Comparison of ENCODE assay signal across 24 mouse cellular contexts in the genomic region with DNA sequence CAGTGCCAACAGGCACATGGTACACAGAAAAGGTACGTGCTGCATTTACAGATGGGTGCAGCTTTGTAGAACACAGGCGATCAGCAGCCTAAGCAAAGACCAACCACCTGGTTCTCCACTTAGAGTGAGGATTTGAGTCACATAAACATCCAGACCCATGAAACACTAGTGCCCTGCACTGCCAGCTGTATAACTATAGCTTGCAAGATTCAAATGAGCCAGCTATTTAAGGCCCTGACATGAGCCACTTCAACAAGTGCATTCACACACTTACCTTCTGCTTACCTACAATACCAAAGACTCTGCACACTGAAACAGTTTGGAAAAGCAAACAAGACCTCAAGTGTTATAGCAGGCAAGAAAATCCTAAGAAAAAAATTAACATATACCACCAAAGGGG.
DNase-seq lines count a peak whose midpoint lies in the region; ATAC-seq and TF ChIP-seq lines count a peak whose summit lies in the region.
"Had no signal": no experiment of that assay in that cellular context is flagged by ENCODE, and none has a peak within 500 bp of the region (broad histone marks: within the 10 kb centered on the region; RNA-seq: fewer than 3 reads in every experiment).

No protein-coding gene starts in this region.

- DNase-seq in frontal cortex, postnatal 25 days (ENCODE audit: low spot score in 2 of 2) = no peak
- DNase-seq in lung, adult 18-20 months = no peak
- DNase-seq in stomach, postnatal 0 days (ENCODE audit: low spot score) = peak; percentile 18
- no peak for DNase-seq in natural killer cell, adult 2 months (ENCODE audit: low spot score in 2 of 2)
- DNase-seq: cerebellum, adult 11 months; cerebellum, adult 8-10 months; cerebellum, postnatal 10 days; embryo, embryonic 11 days; forebrain, postnatal 0 days; gastrocnemius, postnatal 10 days; gastrocnemius, postnatal 36 days; heart, adult 2 months; heart, postnatal 14 days; heart, postnatal 4 days had no signal

- H3K36me3 ChIP-seq in lung, embryonic 16.5 days (ENCODE audit: control insufficient read depth, insufficient read depth, low read length) = no peaks in the 10 kb centered on the region
- no peaks in the 10 kb centered on the region for H3K36me3 ChIP-seq in stomach, postnatal 0 days (ENCODE audit: control insufficient read depth, insufficient read depth, low read length)
- H3K36me3 ChIP-seq: embryonic facial prominence, embryonic 13.5 days; heart, embryonic 10.5 days; heart, embryonic 13.5 days had no signal

- 59% methylated on average over 2 of the region's 2 CpGs for WGBS in lung, embryonic 16.5 days
- 69% methylated on average over 2 of the region's 2 CpGs for WGBS in stomach, postnatal 0 days

- no peak for TF ChIP-seq EP300 in stomach, postnatal 0 days (optimal IDR thresholded peaks at IDR 0.05)

- H3K4me1 ChIP-seq in lung, embryonic 16.5 days (replicated peaks; ENCODE audit: control insufficient read depth, insufficient read depth, low read length) = 0 out of 2 replicates have a peak, but pooled peaks cover 2% of the 10 kb centered on the region
- 0 out of 2 replicates have a peak, but pooled peaks cover 2% of the 10 kb centered on the region for H3K4me1 ChIP-seq in stomach, postnatal 0 days (replicated peaks; ENCODE audit: control insufficient read depth, insufficient read depth)

- no peak overlapping the region for H3K4me2 ChIP-seq in lung, embryonic 16.5 days (ENCODE audit: low read depth, low read length)
- H3K4me2 ChIP-seq in stomach, postnatal 0 days (replicated peaks; ENCODE audit: low read depth) = no peak overlapping the region
- H3K4me2 ChIP-seq: embryonic facial prominence, embryonic 13.5 days; forebrain, embryonic 13.5 days; heart, embryonic 13.5 days; hindbrain, embryonic 14.5 days had no signal

- H3K4me3 ChIP-seq in lung, embryonic 16.5 days (ENCODE audit: low read length) = no peak overlapping the region
- no peak overlapping the region for H3K4me3 ChIP-seq in stomach, postnatal 0 days (ENCODE audit: low read depth, low read length)
- H3K4me3 ChIP-seq: embryonic facial prominence, embryonic 10.5 days; embryonic facial prominence, embryonic 13.5 days; erythroblast, embryonic 14.5 days; forebrain, embryonic 13.5 days; heart, adult 2 months; heart, embryonic 10.5 days; heart, embryonic 13.5 days had no signal

- no peak overlapping the region for H3K9ac ChIP-seq in lung, embryonic 16.5 days (ENCODE audit: low read length)
- no peak overlapping the region for H3K9ac ChIP-seq in stomach, postnatal 0 days (ENCODE audit: low read length)
- H3K9ac ChIP-seq: embryonic facial prominence, embryonic 13.5 days; forebrain, embryonic 13.5 days; forebrain, postnatal 0 days; heart, embryonic 13.5 days; hindbrain, embryonic 14.5 days had no signal

- H3K9me3 ChIP-seq in lung, embryonic 16.5 days (ENCODE audit: control insufficient read depth, low read length) = no peaks in the 10 kb centered on the region
- H3K9me3 ChIP-seq in stomach, postnatal 0 days (ENCODE audit: control insufficient read depth, low read length) = no peaks in the 10 kb centered on the region
- H3K9me3 ChIP-seq: embryonic facial prominence, embryonic 10.5 days; embryonic facial prominence, embryonic 13.5 days; forebrain, embryonic 13.5 days; heart, embryonic 10.5 days; heart, embryonic 13.5 days had no signal

- ATAC-seq in frontal cortex, adult (ENCODE audit: low TSS enrichment) = 0 out of 2 replicates have a peak, but pooled peaks have one; percentile 8
- peak; percentile 57 for ATAC-seq in lung, embryonic 16.5 days (ENCODE audit: low read depth)
- ATAC-seq in stomach, postnatal 0 days (ENCODE audit: low FRiP score, low TSS enrichment) = peak; percentile 47; the same call in 1 of the 2 replicates
- ATAC-seq: forebrain, postnatal 0 days; hindbrain, postnatal 0 days had no signal

- H3K27ac ChIP-seq in lung, embryonic 16.5 days (ENCODE audit: low read length) = no peak overlapping the region
- H3K27ac ChIP-seq in stomach, postnatal 0 days (replicated peaks) = no peak overlapping the region
- H3K27ac ChIP-seq: embryonic facial prominence, embryonic 10.5 days; embryonic facial prominence, embryonic 13.5 days; forebrain, embryonic 13.5 days; heart, adult 2 months; heart, embryonic 10.5 days; heart, embryonic 13.5 days; hindbrain, postnatal 0 days had no signal

- H3K27me3 ChIP-seq in lung, embryonic 16.5 days (ENCODE audit: control insufficient read depth, insufficient read depth, low read depth, low read length) = no peaks in the 10 kb centered on the region
- no peaks in the 10 kb centered on the region for H3K27me3 ChIP-seq in stomach, postnatal 0 days (ENCODE audit: control insufficient read depth, insufficient read depth, low read length)
- H3K27me3 ChIP-seq: embryonic facial prominence, embryonic 13.5 days; forebrain, embryonic 13.5 days; heart, embryonic 13.5 days had no signal

- no peak for TF ChIP-seq CTCF in stomach, postnatal 0 days (IDR thresholded peaks at IDR 0.05; ENCODE audit: low read depth)
